Mouse (Mus musculus) kidney, postnatal 0 days (tissue): ENCODE measurements at regions not wholly inside any gene's neighbourhood (a gene's known extent, or its start where the extent isn't known, plus 50 kb on each side); places are given as distances from the start of the nearest gene placed in this dataset.

Experiments used
- ATAC-seq: fragments of 200-750 bp; cut with Nextera tagmentation; replicated peaks from 2 replicates; pipeline ENCODE4 v1.8.0; 2017; ENCODE audit warnings: low read depth, moderate number of reproducible peaks, moderate TSS enrichment, moderate library complexity; ENCODE audit not compliant: low FRiP score
- DNase-seq: peaks from one replicate; pipeline ENCODE4 v3.0.0-alpha.2; 2016; ENCODE audit warnings: low spot score
- H3K27ac ChIP-seq: fragments of 300-500 bp; sonication (generic); 2 replicates; pipeline ENCODE4 v1.5.1; 2014; ENCODE audit warnings: mild to moderate bottlenecking
- H3K27me3 ChIP-seq: fragments of 300-500 bp; sonication (generic); 2 replicates; pipeline ENCODE4 v1.6.1; 2014; ENCODE audit warnings: low read length, mixed read lengths; ENCODE audit not compliant: insufficient read depth
- H3K36me3 ChIP-seq: fragments of 300-500 bp; sonication (generic); 2 replicates; pipeline ENCODE4 v1.6.1; 2014; ENCODE audit warnings: low read length, mixed read lengths; ENCODE audit not compliant: insufficient read depth
- H3K4me1 ChIP-seq: fragments of 300-500 bp; sonication (generic); replicated peaks from 2 replicates; pipeline ENCODE4 v1.6.1; 2014; ENCODE audit warnings: antibody characterized with exemption, low read length, mixed read lengths; ENCODE audit not compliant: insufficient read depth
- H3K4me2 ChIP-seq: fragments of 300-500 bp; sonication (generic); 2 replicates; pipeline ENCODE4 v1.6.1; 2014; ENCODE audit warnings: mild to moderate bottlenecking, low read length, moderate library complexity, mixed read lengths
- H3K4me3 ChIP-seq: fragments of 300-500 bp; sonication (generic); replicated peaks from 2 replicates; pipeline ENCODE4 v1.5.1; 2014; ENCODE audit warnings: low read depth, low read length
- H3K9ac ChIP-seq: fragments of 300-500 bp; sonication (generic); 2 replicates; pipeline ENCODE4 v1.6.1; 2014; ENCODE audit warnings: low read depth, low read length
- H3K9me3 ChIP-seq: fragments of 300-500 bp; sonication (generic); replicated peaks from 2 replicates; pipeline ENCODE4 v1.6.1; 2016; ENCODE audit warnings: low read length, inconsistent platforms, mixed read lengths
- CTCF ChIP-seq: IDR thresholded peaks from 2 replicates; pipeline ENCODE4 v1.5.1; 2016; ENCODE audit warnings: antibody characterized with exemption, low read depth, mild to moderate bottlenecking, moderate library complexity
- WGBS: fragments of 180-500 bp; shearing (Covaris S2); extraction: QIAGEN DNeasy Blood & Tissue Kit; methylation state at CpG from one replicate; pipeline ENCODE4 v1.1.7; 2014; 5-methylcytosine and 5-hydroxymethylcytosine counted together

GRCm38 (mm10) chr1:71851268-71851667 is 198.3 kb upstream of the Fn1 start:
- Histone ChIP-seq H3K36me3 (no peaks in the 10 kb centered on the region), H3K4me2 (no peak overlapping the region), H3K9ac (no peak overlapping the region), H3K27me3 (no peaks in the 10 kb centered on the region), H3K4me3 (no peak overlapping the region), H3K4me1 (no peaks in the 10 kb centered on the region), H3K9me3 (no peaks in the 10 kb centered on the region), H3K27ac (no peak overlapping the region)
- ATAC-seq (no peak), DNase-seq (no peak)
- WGBS = 83% methylated on average over 8 of the region's 8 CpGs
- TF ChIP-seq CTCF = no peak

- ATAC-seq (no peak), DNase-seq (no peak)
- no peak overlapping the region for H3K4me2 ChIP-seq
- WGBS = 88% methylated on average over 5 of the region's 5 CpGs
- no peak for TF ChIP-seq CTCF
- H3K4me1 ChIP-seq = no peaks in the 10 kb centered on the region
- no peak overlapping the region for H3K4me3 ChIP-seq
- no peaks in the 10 kb centered on the region for H3K27me3 ChIP-seq
- no peaks in the 10 kb centered on the region for H3K36me3 ChIP-seq
- no peak overlapping the region for H3K27ac ChIP-seq
- no peak overlapping the region for H3K9ac ChIP-seq
- no peaks in the 10 kb centered on the region for H3K9me3 ChIP-seq
Measured at GRCm38 (mm10) chr1:71848656-71849055, 195.7 kb upstream of the Fn1 start.

- ATAC-seq (peak; percentile 61), DNase-seq (peak; percentile 93)
- WGBS = 35% methylated on average over 16 of the region's 16 CpGs
- H3K9me3 ChIP-seq = no peaks in the 10 kb centered on the region
- TF ChIP-seq CTCF = no peak
- H3K4me2 ChIP-seq = peak overlapping the region; percentile 41
- H3K27ac ChIP-seq = peak overlapping the region; percentile 74
- H3K27me3 ChIP-seq = no peaks in the 10 kb centered on the region
- no peak overlapping the region for H3K9ac ChIP-seq
- no peaks in the 10 kb centered on the region for H3K4me1 ChIP-seq
- H3K4me3 ChIP-seq = no peak overlapping the region
- no peaks in the 10 kb centered on the region for H3K36me3 ChIP-seq
Measured at GRCm38 (mm10) chr1:71844938-71845685, 192.1 kb upstream of the Fn1 start.

- no peak overlapping the region; the same call in 1 of the 2 replicates for H3K4me3 ChIP-seq
- 25% methylated on average over 12 of the region's 12 CpGs for WGBS
Measured at GRCm38 (mm10) chr1:71837764-71838163, 184.8 kb upstream of the Fn1 start.

GRCm38 (mm10) chr1:71837039-71837648 is 184.1 kb upstream of the Fn1 start:
- H3K4me3 ChIP-seq = no peak overlapping the region; the same call in 1 of the 2 replicates
- no peak for TF ChIP-seq CTCF
- H3K36me3 ChIP-seq = no peaks in the 10 kb centered on the region
- peak overlapping the region; percentile 50 for H3K4me2 ChIP-seq
- no peak; the same call in 1 of the 2 replicates for ATAC-seq
- H3K27ac ChIP-seq = no peak overlapping the region
- DNase-seq = peak; percentile 41
- H3K27me3 ChIP-seq = no peaks in the 10 kb centered on the region
- WGBS = 31% methylated on average over 20 of the region's 20 CpGs
- 0 out of 2 replicates have a peak overlapping the region, but pooled peaks have one; percentile 13 for H3K9ac ChIP-seq
- H3K4me1 ChIP-seq = no peaks in the 10 kb centered on the region; the same call in 1 of the 2 replicates
- no peaks in the 10 kb centered on the region for H3K9me3 ChIP-seq

More at GRCm38 (mm10) chr1:71837764-71838163, 184.8 kb upstream of the Fn1 start:
- ATAC-seq (peak; percentile 49), DNase-seq (peak; percentile 54)
- H3K27me3 ChIP-seq = no peaks in the 10 kb centered on the region
- peak overlapping the region; percentile 50 for H3K4me2 ChIP-seq
- no peaks in the 10 kb centered on the region for H3K9me3 ChIP-seq
- no peak overlapping the region for H3K27ac ChIP-seq
- no peaks in the 10 kb centered on the region for H3K36me3 ChIP-seq
- TF ChIP-seq CTCF = no peak
- no peaks in the 10 kb centered on the region; the same call in 1 of the 2 replicates for H3K4me1 ChIP-seq
- H3K9ac ChIP-seq = no peak overlapping the region

- no peaks in the 10 kb centered on the region for H3K9me3 ChIP-seq
- no peaks in the 10 kb centered on the region for H3K36me3 ChIP-seq
- WGBS = 81% methylated on average over 6 of the region's 6 CpGs
- no peak overlapping the region for H3K9ac ChIP-seq
- no peaks in the 10 kb centered on the region for H3K4me1 ChIP-seq
- H3K4me3 ChIP-seq = no peak overlapping the region
- ATAC-seq (no peak), DNase-seq (no peak)
- H3K27ac ChIP-seq = no peak overlapping the region
- H3K27me3 ChIP-seq = no peaks in the 10 kb centered on the region
- no peak for TF ChIP-seq CTCF
- H3K4me2 ChIP-seq = no peak overlapping the region
Measured at GRCm38 (mm10) chr1:71830379-71830778, 177.4 kb upstream of the Fn1 start.
